Mouse (Mus musculus) neural tube, embryonic 11.5 days (tissue): ENCODE measurements around the gene Gpx3. TPM values are rescaled to one million over a fixed set of nuclear protein-coding genes. Genes with fewer than 3 reads are reported as not detected.
"Not testable (repeated sequence)": the region's sequence is repeated elsewhere in the genome, so short reads cannot be mapped to it uniquely, and the experiment has no call there.

Source experiments
- ATAC-seq: fragments of 200-750 bp; cut with Nextera tagmentation; 2 replicates; pipeline ENCODE4 v1.8.0; 2017; ENCODE audit warnings: moderate number of reproducible peaks, mild to moderate bottlenecking, moderate TSS enrichment, moderate library complexity; ENCODE audit not compliant: insufficient read depth, low FRiP score, low TSS enrichment
- DNase-seq: peaks from one replicate; pipeline ENCODE4 v3.0.0-alpha.2; 2015; ENCODE audit warnings: low spot score
- H3K27ac ChIP-seq: fragments of 300-500 bp; sonication (generic); 2 replicates; pipeline ENCODE4 v1.5.1; 2014; ENCODE audit warnings: low read depth, mild to moderate bottlenecking, low read length
- H3K27me3 ChIP-seq: fragments of 300-500 bp; sonication (generic); 2 replicates; pipeline ENCODE4 v1.6.1; 2014; ENCODE audit warnings: mild to moderate bottlenecking, low read length, mixed read lengths; ENCODE audit not compliant: control insufficient read depth, insufficient read depth
- H3K36me3 ChIP-seq: fragments of 300-500 bp; sonication (generic); 2 replicates; pipeline ENCODE4 v1.6.1; 2014; ENCODE audit warnings: mild to moderate bottlenecking, low read length, moderate library complexity, mixed read lengths; ENCODE audit not compliant: control insufficient read depth, insufficient read depth
- H3K4me1 ChIP-seq: fragments of 300-500 bp; sonication (generic); 2 replicates; pipeline ENCODE4 v1.6.1; 2014; ENCODE audit warnings: low read length, mixed read lengths; ENCODE audit not compliant: control insufficient read depth, insufficient read depth
- H3K4me2 ChIP-seq: fragments of 300-500 bp; sonication (generic); 2 replicates; pipeline ENCODE4 v1.6.1; 2014; ENCODE audit warnings: low read depth, mild to moderate bottlenecking, moderate library complexity
- H3K4me3 ChIP-seq: fragments of 300-500 bp; sonication (generic); 2 replicates; pipeline ENCODE4 v1.5.1; 2014; ENCODE audit warnings: low read depth, low read length
- H3K9ac ChIP-seq: fragments of 300-500 bp; sonication (generic); 2 replicates; pipeline ENCODE4 v1.6.1; 2014; ENCODE audit warnings: mild to moderate bottlenecking, low read length
- H3K9me3 ChIP-seq: fragments of 300-500 bp; sonication (generic); 2 replicates; pipeline ENCODE4 v1.6.1; 2016; ENCODE audit warnings: low read length; ENCODE audit not compliant: control insufficient read depth
- WGBS: fragments of 180-500 bp; shearing (Covaris S2); extraction: QIAGEN DNeasy Blood & Tissue Kit; methylation state at CpG from one replicate; pipeline ENCODE4 v1.1.7; 2014; 5-methylcytosine and 5-hydroxymethylcytosine counted together
- polyA plus RNA-seq: library from polyadenylated mRNA; unstranded; fragments of >200 nt; fragmentation: Nextera tagmentation; extraction: Ambion mirVana; gene quantifications from 2 replicates; pipeline ENCODE4 v1.2.1, GENCODE M21; 2014

Gpx3 gene
- polyA plus RNA-seq, 1 experiment from 2014 or later = 109 TPM

- H3K27ac ChIP-seq = no peak overlapping the region
Measured at GRCm38 (mm10) chr11:54891341-54891740, 10.9 kb upstream of the Gpx3 start.

GRCm38 (mm10) chr11:54892091-54892490 lies 10.2 kb upstream of the Gpx3 start:
- DNase-seq = no peak
- Histone ChIP-seq H3K9me3 (no peaks in the 10 kb centered on the region; the same call in 1 of the 2 replicates), H3K27me3 (no peaks in the 10 kb centered on the region), H3K4me3 (no peak overlapping the region), H3K4me2 (no peak overlapping the region), H3K27ac (no peak overlapping the region), H3K9ac (no peak overlapping the region), H3K4me1 (no peaks in the 10 kb centered on the region), H3K36me3 (no peaks in the 10 kb centered on the region)
- no peak for ATAC-seq
- 47% methylated on average over 7 of the region's 7 CpGs for WGBS

More at GRCm38 (mm10) chr11:54891341-54891740, 10.9 kb upstream of the Gpx3 start:
- 81% methylated on average over 5 of the region's 5 CpGs for WGBS
- DNase-seq (no peak), ATAC-seq (no peak)
- no peaks in the 10 kb centered on the region for H3K36me3 ChIP-seq
- no peak overlapping the region for H3K9ac ChIP-seq
- H3K4me2 ChIP-seq = no peak overlapping the region
- H3K27me3 ChIP-seq = no peaks in the 10 kb centered on the region
- H3K4me1 ChIP-seq = no peaks in the 10 kb centered on the region
- H3K4me3 ChIP-seq = no peak overlapping the region
- H3K9me3 ChIP-seq = no peaks in the 10 kb centered on the region; the same call in 1 of the 2 replicates

DNA sequence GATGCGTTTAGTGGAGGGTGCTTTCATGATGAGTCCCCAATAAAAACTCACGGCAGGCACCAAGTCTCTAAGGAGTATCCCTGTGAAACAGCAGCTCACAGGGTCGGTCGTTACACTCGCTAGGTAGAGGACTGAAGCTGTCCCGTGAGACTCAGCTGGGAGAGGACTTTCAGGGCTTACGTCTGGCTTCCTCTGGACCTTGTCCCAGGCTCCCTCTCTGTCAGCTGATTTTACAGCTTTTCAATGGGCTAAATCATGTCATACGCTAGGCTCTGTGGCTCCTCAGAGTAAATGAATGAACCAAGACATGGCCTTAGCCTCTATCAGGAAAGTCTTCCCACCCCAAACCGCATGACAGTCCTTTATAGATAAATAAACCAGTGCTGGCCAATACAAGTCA lies 7.7 kb upstream of the Gpx3 start:
- Histone ChIP-seq H3K9ac (no peak overlapping the region), H3K36me3 (no peaks in the 10 kb centered on the region), H3K27me3 (no peaks in the 10 kb centered on the region), H3K4me3 (no peak overlapping the region), H3K9me3 (no peaks in the 10 kb centered on the region), H3K27ac (no peak overlapping the region), H3K4me2 (no peak overlapping the region), H3K4me1 (no peaks in the 10 kb centered on the region)
- WGBS = 53% methylated on average over 9 of the region's 9 CpGs
- DNase-seq (no peak), ATAC-seq (no peak)

DNA sequence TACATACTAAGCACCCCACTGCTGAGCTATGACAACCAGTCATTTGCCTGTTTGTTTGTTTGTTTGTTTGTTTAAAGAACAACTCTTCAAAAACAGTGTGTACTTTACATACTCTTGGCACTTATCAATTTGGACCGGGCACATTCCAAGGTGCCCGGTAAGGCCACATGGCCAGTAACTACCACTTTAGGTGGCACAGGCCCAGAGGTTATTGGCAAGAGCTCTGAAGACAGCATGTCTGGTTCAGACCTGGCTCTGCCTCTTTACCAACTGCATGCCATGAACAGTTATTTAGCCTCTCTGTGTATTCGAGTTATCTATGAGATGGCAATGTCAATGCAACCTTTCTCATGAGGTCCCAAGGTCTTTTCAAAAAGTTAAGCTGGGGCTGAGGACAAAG lies 5.6 kb upstream of the Gpx3 start:
- not testable (repeated sequence) for H3K9me3 ChIP-seq, DNase-seq, H3K27me3 ChIP-seq, H3K27ac ChIP-seq, H3K4me3 ChIP-seq, H3K4me2 ChIP-seq, H3K9ac ChIP-seq, ATAC-seq, H3K4me1 ChIP-seq, H3K36me3 ChIP-seq
- WGBS = 92% methylated on average over 3 of the region's 3 CpGs

DNA sequence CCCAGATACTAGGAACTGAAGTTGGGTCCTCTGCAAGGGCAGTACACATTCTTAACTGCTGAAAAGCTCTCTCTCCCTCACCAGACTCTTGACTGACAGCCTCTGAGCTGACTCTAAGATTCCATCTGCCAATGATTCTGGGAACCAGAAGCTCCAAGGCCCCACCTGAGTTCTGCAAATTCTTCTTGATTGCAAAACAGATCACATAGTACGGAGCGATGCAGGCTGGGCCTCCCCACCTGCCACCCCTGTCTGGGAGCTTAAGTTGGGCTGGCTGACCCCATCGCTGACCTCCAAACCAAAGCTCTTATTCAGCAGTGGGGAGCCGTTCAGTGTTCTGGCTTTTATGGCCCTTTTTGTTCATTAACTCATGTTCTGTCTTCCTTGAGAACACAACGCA lies 4.8 kb upstream of the Gpx3 start:
- no peak overlapping the region for H3K4me3 ChIP-seq
- ATAC-seq (no peak), DNase-seq (no peak)
- H3K4me1 ChIP-seq = no peaks in the 10 kb centered on the region
- WGBS = 22% methylated on average over 5 of the region's 5 CpGs
- H3K4me2 ChIP-seq = no peak overlapping the region
- H3K9me3 ChIP-seq = no peaks in the 10 kb centered on the region
- H3K9ac ChIP-seq = no peak overlapping the region
- no peak overlapping the region for H3K27ac ChIP-seq
- no peaks in the 10 kb centered on the region for H3K27me3 ChIP-seq
- H3K36me3 ChIP-seq = no peaks in the 10 kb centered on the region

DNA sequence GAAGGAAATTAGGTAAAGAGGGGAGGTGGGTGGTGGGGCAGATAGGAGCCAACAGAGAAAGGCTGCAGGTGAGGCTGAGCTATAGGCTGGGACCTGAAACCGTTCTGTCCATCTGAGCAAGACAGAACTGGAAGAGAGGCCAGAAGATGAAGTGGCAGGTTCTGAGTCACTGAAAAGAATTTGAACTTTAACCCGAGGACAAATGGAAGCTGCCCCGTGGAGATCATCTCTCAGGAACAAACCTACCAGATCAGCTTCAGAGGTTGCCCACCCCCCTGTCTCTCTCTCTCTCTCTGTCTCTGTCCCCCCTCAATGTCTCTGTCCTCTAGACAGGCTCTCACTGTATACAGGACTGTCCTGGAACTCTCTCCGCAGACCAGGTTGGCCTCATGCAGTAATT lies 2.6 kb upstream of the Gpx3 start:
- Histone ChIP-seq H3K27me3 (no peaks in the 10 kb centered on the region), H3K4me1 (peaks cover 3% of the 10 kb centered on the region; the same call in 1 of the 2 replicates), H3K4me3 (no peak overlapping the region), H3K9ac (no peak overlapping the region), H3K9me3 (no peaks in the 10 kb centered on the region), H3K4me2 (no peak overlapping the region), H3K27ac (no peak overlapping the region), H3K36me3 (no peaks in the 10 kb centered on the region)
- DNase-seq (no peak), ATAC-seq (no peak)
- 75% methylated on average over 4 of the region's 4 CpGs for WGBS

GRCm38 (mm10) chr11:54903339-54903738 lies 1.1 kb downstream of the Gpx3 start:
- peaks cover 3% of the 10 kb centered on the region; the same call in 1 of the 2 replicates for H3K4me1 ChIP-seq
- DNase-seq = no peak
- no peaks in the 10 kb centered on the region for H3K36me3 ChIP-seq
- WGBS = 64% methylated on average over 5 of the region's 5 CpGs
- peak overlapping the region; percentile 53 for H3K4me3 ChIP-seq
- peak overlapping the region; percentile 57; the same call in 1 of the 2 replicates for H3K9ac ChIP-seq
- ATAC-seq = no peak
- no peak overlapping the region for H3K27ac ChIP-seq
- H3K9me3 ChIP-seq = no peaks in the 10 kb centered on the region
- peak overlapping the region; percentile 74 for H3K4me2 ChIP-seq
- H3K27me3 ChIP-seq = no peaks in the 10 kb centered on the region

- H3K9me3 ChIP-seq = no peaks in the 10 kb centered on the region
- DNase-seq = peak; percentile 51
- WGBS = 44% methylated on average over 4 of the region's 4 CpGs
- no peak overlapping the region for H3K4me3 ChIP-seq
- H3K27me3 ChIP-seq = no peaks in the 10 kb centered on the region
- no peak overlapping the region for H3K9ac ChIP-seq
- H3K4me2 ChIP-seq = no peak overlapping the region
- H3K27ac ChIP-seq = 0 out of 2 replicates have a peak overlapping the region, but pooled peaks have one; percentile 14
- H3K36me3 ChIP-seq = no peaks in the 10 kb centered on the region
- peaks cover 3% of the 10 kb centered on the region; the same call in 1 of the 2 replicates for H3K4me1 ChIP-seq
- no peak for ATAC-seq
Measured at GRCm38 (mm10) chr11:54903940-54904706, 1.9 kb downstream of the Gpx3 start.

GRCm38 (mm10) chr11:54905086-54905485 lies 2.8 kb downstream of the Gpx3 start:
- Histone ChIP-seq H3K9ac (no peak overlapping the region), H3K4me2 (no peak overlapping the region), H3K27me3 (no peaks in the 10 kb centered on the region), H3K4me1 (peaks cover 3% of the 10 kb centered on the region; the same call in 1 of the 2 replicates), H3K36me3 (no peaks in the 10 kb centered on the region), H3K27ac (no peak overlapping the region), H3K9me3 (no peaks in the 10 kb centered on the region), H3K4me3 (no peak overlapping the region)
- WGBS = 75% methylated on average over 3 of the region's 3 CpGs
- no peak for ATAC-seq
- no peak for DNase-seq
